Mouse (Mus musculus) thymus, adult 18-20 months (tissue): Measurements from ENCODE around the gene Hoxb7.

Experiments used
- DNase-seq, 2 experiments: peaks; one replicate each; pipeline ENCODE4 v3.0.0; 2022; ENCODE audit warnings: mixed read lengths in 2 of 2

Hoxb7 gene

GRCm38 (mm10) chr11:96302381-96303150, 16.1 kb downstream of the Hoxb7 start:
- DNase-seq = no peak

GRCm38 (mm10) chr11:96303151-96304099, 17.0 kb downstream of the Hoxb7 start, which contains the start of gene Hoxb5:
Hoxb5 (plus strand) TSS chr11:96303336.
- peak in 1 of 2 experiments; percentile 28 for DNase-seq

GRCm38 (mm10) chr11:96304381-96305195, 18.2 kb downstream of the Hoxb7 start:
- no peak for DNase-seq

DNA sequence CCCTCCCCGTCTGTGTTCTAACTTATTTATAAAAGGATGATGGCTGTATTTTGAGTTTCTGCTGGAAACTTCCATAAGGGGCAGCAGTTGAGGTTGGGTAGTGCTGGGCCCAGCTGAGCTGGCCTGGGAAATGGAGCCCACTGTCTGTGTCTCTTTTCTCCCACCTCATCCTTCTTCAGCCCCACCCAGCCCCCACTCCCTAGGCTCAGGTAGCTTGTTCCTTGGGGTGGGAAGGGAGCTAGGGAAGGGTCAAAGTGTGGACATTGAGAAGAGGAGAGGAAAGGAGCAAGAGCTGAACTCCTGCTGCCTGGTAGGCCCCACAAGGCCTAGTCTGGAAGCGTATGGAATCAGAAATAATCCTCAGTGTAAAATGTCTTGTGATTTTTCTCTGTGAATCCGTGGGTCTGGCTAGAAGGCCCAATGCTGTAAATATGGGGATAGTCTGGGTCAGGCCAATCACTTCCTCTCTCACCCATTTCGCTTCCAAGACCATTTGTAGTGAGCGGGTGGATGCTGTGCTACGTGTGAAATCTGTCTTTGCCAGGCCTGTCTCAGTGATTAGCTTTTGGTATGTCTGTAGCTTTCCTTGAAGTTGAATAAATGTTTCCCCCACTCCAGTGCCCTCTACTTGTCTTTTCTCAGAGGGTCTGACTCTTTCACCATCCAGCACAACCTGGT, 19.2 kb downstream of the Hoxb7 start:
- DNase-seq = no peak

DNA sequence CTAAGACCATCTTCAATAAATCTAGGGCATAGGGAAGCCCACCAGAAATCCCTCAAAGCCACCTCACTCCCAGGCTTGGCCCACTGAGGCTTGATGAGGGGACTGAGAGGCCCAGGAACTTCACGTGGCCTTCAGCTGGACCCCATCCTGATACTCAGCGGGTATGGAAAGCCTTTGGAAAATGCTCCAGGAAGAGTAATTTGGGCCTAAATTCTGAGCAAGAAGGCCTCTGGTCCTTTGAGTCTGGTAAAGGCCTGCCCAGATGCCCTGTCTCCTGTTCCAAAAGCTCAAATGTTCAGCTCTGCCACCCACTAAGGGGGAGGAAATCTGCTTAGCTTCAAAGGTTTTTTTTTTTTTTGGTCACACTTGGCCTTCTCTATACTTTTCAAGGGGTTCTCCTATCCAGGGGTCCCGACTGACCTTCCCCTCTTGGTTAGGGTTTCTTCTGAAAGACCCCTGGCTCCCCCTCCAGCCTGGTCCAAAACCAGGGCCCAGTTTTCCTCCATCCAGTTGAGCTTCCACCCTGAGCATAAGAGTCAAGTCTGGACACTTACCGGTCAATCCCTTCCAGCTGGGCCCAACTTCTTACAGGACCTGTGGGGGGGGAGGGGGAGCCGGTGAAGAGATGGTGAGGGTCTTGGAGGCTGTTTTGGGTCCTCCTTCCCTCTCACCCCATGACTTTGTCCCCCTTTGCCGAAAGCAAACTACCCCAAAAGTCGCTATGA, 19.9 kb downstream of the Hoxb7 start:
- DNase-seq = no peak

- DNase-seq = no peak
Measured at GRCm38 (mm10) chr11:96306908-96307269, 20.5 kb downstream of the Hoxb7 start.

DNA sequence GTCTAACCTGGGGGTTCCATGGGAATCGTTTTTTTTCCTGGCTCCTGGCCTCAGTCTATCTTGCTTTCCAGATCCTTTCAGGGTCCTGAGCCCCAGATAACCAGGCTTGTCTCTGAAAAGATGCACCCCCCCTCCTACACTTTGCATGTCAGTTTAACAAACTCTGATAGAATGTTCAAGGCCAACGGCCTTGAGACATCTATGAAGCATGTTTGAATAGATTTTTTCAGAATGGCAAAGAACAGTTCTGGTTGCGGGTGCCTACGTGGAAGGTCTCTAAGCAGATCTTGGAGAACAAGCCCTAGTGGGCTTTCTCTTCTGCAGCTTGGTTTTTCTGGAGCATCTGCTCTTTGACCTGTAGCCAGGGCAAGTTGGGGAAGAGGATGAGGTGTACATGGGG, 22.3 kb downstream of the Hoxb7 start:
- DNase-seq = no peak

DNA sequence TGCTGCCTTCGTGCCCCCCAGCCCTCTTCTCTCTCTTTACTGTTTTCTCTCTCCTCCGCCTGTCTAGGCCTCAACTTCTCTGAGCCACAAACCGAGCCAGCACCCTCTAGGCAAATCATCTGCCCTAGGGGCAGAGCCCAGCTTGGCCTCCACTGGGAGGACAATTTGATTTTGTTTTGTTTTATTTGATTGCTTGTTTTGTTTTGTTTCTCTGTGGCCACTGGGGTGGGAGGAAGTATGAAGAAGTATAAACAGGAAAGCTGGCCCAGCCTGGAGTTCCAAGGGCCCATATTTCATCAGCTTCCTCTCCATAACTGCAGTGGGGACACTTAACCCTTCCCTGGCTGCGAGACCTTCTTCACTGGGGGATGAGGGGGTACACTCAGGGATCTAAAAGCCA, 22.9 kb downstream of the Hoxb7 start:
- DNase-seq = no peak

DNA sequence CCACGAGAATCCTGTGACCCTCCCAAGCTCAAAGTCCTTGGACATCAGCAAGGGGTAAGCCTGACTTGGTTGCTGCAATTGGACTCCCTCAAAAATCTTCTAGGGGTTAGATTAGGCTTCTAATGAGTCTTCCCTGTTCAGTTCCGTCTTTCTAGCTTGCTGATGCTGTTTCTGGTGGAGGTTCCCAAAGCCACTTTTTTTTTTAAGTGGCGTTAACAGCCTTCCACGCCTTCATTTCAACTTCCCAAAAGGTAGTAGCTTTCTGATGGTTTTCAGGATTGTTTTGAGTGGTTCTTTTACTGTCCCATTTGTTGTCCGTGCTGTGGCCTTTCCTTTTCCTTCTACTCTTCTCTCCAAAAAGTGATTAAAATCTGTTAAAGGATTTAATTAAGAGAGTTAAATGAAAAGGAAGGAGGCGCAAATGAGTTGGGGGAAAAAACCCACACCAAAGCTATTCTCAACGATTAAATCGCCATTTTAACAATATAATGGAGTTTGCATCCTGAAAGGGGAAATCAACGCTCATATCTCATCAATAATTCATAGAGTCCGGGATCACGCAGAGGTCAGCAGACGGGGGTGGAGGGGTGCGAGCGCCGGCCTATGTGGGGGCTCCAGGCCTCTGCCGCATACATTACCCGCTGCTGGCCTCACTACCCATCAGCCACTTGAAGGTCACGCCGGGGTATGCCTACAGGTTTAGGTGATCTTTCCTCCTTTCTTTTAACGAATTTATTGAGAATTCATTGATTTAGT, 23.9 kb downstream of the Hoxb7 start:
- DNase-seq = no peak

GRCm38 (mm10) chr11:96311097-96311496, 24.7 kb downstream of the Hoxb7 start:
- no peak for DNase-seq

GRCm38 (mm10) chr11:96311520-96312417, 25.3 kb downstream of the Hoxb7 start:
- DNase-seq = peak in 1 of 2 experiments; percentile 38

DNA sequence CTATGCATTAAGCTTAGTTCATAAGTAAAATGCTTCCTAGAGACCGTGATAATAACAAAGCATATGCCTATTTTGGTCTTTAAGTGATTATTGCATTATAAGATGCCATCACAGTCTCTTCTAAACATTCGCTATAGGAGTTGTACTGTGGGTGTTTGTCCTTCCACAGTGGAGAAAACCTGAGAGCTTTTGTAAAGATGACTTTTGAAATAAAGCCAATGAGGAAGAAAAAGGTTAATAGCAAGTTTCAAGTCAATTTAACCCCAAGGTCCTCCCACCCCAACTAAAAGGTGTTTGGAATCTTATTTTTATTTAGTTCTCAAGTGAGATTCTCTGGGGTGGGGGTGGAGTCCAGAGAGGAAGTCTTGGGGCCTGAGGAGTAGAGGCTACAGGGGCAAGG, 26.7 kb downstream of the Hoxb7 start:
- DNase-seq = no peak

DNA sequence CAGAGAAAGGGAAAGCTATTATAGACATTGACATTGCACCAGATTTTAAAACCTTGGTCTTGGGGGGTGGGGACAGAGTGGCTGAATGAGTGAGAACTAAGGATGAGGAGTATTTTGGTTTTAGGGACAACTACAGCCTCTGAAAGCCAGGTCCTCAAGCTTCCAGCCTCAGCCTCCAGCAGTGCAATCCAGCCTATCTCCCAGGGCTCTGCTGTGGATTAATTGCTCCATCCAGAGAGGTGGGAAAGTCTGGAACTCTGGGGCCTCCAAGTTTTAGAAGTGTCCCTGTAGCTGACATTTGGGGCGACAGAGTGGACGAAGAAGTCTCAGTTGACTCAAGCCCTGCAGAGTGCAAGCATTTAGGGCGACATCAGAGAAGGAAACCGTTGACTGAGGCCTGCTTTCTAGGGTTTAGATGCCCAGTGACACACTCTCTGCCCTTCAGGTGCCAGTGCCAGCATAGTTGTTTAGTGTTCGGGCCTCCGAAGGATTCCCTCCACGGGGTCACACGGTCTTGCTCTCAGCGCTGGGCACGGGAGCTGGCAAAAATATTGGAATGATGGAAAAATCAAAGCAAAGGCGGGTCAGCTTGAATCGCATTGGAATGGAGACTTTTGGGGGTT, 27.5 kb downstream of the Hoxb7 start:
- no peak for DNase-seq

GRCm38 (mm10) chr11:96314671-96315343, 28.4 kb downstream of the Hoxb7 start:
- DNase-seq = no peak

DNA sequence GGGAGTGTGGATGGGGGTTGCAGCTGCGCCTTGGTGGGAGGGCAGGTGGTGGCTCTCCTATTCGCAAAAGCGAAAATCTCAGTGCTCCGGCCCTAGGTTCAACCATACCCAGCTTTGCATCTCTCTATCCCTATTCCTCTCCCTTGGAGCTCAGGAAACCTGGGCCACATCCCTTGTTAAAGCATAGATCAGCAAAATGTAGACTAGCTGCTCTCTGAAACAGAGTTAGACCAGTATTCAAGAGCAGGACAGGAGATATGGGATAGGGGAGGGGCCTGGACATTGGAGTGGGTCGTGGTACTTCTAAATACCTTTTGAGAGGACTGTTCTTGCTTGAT, 28.9 kb downstream of the Hoxb7 start:
- DNase-seq = no peak

DNA sequence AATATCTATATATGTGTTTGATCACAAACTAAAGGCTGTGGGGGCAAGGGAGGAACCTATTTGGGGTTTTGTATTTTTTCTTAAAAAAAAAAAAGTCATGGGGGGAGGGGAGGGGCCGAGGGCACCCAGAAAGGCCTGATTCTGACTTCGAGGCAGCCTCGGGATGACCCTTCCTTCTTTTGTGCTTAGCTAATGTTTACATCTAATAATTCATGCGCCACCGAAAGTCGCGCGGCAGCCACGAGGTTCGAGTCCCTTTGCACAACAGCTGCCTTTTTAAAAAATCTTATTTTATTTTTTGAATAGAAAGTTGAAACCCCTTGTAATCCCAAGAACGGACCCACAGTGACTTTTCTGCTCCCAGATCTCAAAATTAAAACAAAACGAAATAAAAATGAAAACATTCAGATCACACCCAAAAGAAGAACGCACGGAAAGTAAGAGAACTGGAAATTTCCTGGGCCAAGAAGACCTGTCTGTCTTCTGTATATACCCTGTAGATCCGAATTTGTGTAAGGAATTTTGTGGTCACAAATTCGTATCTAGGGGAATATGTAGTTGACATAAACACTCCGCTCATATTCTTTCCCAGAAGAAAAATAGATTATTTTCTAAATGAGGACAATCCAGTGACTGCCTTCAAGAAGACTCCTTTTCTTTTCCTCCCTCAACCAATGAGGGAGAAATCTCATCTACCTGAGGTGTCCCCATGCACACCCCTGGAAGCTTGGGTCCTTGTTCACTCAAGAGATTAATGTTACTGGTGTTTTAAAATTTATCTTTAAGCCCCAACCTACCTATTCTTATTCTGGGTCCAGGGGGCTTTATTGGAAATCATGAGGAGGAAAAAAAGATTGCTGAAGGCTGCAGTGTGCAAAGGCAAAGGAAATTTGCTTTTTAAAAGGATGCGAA, 30.5 kb downstream of the Hoxb7 start:
- DNase-seq = no peak

- DNase-seq = no peak
Measured at GRCm38 (mm10) chr11:96317608-96318367, 31.4 kb downstream of the Hoxb7 start, which contains the start of gene Hoxb4. Hoxb4 (plus strand) TSS chr11:96318267.
